Mouse (Mus musculus) gastrocnemius, postnatal 10 days (tissue): ENCODE measurements around the gene Macf1. TPM values are rescaled to one million over a fixed set of nuclear protein-coding genes. Genes with fewer than 3 reads are reported as not detected.
A peak's percentile ranks its signal among the peaks of the same experiment; 100 is the strongest.

Experiments
- DNase-seq: peaks from one replicate; pipeline ENCODE4 v3.0.0; 2021; ENCODE audit warnings: mixed read lengths
- long read RNA-seq, 2 experiments: library from polyadenylated mRNA; stranded (forward); transcript quantifications; one replicate each; pipeline ENCODE4 v2.0.0; 2021
- total RNA-seq, 2 experiments: library from RNA; stranded (reverse); gene quantifications; 2 replicates each; pipeline ENCODE4 v1.2.3; 2021

The Macf1 gene
- 100 to 1,000 TPM; 108 to 144 TPM for total RNA-seq
- long read RNA-seq, experiment 1, partial matches to known transcripts = 7 of 11 reads
- long read RNA-seq, experiment 1, other reads (novel, unspliced or antisense) = 4 of 11 reads
- long read RNA-seq, experiment 2, partial matches to known transcripts = 6 of 7 reads
- long read RNA-seq, experiment 2, other reads (novel, unspliced or antisense) = 1 of 7 reads

DNA sequence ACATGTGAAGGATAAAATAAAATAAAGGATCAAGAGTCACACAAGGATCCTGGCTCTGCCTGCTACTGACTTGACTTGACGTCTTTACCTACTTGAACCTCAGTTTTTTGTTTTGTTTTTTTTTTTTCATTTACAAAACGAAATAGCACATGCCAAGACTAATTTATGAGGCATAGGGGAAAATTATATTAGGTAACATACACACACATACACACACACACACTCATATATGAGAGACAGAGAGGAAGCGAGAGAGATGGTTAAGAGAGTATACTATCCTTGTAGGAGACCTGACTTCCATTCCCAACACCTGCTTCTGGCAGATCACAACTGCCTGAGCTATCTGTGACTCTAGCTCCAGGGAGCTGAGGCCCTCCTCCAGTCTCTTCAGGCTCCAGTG lies at the start of gene Macf1:
TSS of gene Macf1 (minus strand) at position 101 of the 400 bp plus-strand sequence.
- DNase-seq = no peak

DNA sequence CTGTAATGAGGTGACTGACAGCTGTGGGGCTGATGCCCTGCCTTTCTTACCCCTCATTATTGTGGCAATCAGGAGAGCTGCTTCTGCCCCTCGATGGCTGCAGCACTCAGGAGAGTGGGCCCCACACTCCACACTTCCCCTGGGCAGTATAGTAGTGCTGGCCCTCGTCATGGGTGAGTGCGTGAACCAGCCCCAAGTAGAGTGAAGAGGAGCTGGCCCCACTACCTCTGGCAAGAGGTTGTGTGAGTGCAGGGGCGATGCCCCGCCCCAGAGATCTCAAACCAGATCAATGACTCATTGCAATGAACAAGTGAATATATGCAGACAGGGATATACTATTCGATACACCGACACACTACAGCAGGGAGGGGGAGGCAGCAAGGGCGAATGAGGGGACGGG lies 49.4 kb upstream of the Macf1 start:
- no peak for DNase-seq

DNA sequence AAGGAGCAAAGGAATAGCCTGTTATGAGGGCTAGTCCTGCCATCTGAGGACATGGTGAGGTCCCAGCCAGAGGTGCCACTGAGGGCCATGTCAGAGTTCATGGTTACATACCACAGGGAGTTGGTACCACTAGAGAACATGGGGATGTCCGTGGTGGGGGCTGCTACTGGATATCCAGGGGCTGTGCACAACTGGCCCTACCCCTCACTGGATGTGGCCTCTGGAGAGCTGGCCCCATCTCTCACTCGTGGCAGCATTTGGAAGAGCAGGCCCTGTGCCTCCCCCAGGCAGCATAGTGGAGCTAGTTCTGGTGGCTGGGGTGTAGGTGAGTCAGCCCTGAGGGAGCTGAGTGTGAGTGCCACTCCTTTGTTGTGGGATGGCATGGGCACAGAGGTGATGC lies 48.8 kb upstream of the Macf1 start:
- no peak for DNase-seq

DNA sequence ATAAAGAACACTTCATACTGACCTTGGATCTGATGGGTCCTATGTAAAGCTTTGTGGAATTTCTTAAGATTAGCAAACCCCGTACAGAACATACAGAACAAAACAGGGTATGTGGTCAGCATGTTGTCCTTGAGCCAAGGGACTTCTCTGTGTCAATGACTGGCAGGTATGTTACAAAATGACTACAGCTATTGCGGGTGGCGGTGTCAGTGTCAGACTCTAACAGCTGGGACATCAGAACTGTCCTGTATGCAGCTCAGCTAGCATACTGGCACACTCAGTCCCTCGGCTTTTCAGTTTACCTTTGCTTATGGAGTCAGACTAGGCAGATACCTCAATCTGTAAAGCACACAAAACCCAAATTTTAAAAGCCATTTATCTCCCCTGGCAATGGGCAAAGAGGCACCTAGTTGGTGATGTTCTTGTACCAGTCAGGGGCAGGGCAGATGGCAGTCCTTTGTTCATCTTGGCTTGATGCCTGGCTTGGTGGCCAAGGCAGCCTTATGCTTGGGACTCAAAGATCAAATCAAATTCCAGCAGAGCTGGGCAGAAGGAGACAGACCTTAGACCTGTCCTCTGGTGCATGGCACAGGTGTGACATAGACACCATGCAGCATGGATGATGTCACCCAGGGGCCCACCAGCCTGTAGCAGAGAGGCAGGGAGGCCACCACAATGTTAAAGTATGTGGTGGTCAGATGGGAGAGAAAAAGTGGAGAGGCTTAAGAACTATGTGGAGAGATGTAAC lies 48.2 kb upstream of the Macf1 start:
- no peak for DNase-seq

DNA sequence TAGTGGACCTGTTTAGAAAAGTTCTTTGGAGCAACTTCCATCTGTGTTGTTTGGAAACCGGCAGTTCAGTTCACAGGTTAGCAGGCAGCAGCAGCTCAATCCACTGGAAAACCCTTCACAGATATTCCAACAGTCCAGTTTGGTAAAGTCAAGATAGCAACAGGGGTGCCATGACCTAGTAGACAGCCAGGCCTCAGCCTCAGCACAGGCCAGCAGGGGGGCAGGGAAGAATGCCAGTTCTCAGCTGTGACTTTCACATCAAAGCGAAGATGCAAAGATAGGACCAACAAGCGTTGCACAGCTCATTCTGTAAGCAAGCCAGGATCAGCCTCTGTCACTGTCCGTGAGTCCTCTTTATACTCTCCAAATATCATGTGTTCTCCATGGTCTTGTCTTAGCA lies 37.6 kb upstream of the Macf1 start:
- DNase-seq = no peak

DNA sequence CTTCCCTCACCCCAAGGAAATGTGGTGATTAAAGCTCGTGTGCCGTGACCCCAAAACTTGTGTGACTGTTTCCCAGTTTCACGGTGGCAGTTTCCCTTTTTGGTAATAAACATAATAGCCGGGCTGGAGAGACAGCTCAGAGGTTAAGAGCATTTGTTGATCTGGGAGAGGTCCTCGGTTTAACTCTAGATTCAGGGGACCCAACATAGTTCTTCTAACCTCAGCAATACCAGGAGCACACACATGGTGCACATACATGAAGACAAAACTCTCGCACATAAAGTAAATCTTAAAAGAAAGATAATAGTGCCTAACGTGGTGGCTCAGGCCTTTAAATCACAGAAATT lies 34.2 kb upstream of the Macf1 start:
- no peak for DNase-seq

DNA sequence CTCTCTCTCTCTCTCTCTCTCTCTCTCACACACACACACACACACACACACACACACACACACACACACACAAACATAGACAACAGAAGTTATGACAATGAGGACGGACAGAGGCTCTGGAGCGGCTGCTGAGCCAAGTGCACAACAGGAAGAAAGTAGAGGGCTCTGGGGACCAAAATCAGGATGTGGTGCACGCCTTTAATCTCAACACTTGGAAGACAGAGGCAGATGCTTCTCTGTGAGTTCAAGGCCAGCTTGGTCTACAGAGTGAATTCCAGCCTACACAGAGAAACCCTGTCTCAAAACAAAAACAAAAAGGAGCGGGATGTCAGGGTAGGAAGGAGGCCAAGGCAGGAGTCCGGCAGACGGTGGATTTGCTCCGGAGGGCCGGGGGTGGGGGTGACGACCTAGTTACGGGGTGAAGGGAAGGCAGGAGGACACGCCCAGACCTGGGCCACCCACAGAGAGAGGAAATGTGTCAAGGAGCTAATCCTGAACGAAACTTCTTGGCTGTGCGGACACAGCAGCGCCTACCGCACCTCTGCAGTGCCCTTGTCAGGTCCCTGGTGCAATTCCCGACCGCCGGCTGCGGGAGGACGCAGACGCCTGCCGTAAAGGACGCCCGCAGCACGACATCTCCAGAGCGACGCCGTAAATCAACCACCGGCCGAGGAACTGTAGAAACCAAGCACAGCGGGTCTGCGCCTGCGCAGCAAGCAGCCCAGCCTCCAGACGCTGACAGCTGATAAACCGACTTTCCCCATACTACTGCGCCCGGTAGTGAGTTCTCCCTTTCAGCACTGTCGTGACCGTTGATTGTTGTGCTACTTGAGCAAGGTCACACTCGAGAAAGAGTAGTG lies 33.6 kb upstream of the Macf1 start, which contains the start of gene Ndufs5:
TSS of gene Ndufs5 (minus strand) at position 629 of the 860 bp plus-strand sequence.
- DNase-seq = peak; percentile 97

DNA sequence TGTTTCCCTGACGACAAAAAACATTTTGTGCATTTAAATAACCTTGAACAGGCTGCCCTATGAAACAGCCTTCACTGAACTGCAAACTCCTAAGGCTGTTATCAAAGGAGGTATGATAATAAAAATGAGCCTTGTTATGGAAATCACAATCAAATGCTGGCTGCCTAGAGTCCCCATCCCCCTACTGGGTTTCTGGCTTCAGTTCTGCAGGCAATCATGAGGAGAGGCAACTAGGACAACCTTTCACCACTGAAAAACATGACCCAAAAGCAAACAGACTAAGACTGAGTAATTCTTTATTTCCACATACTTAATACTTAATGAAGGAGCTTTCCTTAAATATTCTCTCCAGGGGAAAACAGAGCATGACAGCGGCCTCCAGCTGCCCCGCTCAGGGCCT lies 28.3 kb upstream of the Macf1 start:
- no peak for DNase-seq

DNA sequence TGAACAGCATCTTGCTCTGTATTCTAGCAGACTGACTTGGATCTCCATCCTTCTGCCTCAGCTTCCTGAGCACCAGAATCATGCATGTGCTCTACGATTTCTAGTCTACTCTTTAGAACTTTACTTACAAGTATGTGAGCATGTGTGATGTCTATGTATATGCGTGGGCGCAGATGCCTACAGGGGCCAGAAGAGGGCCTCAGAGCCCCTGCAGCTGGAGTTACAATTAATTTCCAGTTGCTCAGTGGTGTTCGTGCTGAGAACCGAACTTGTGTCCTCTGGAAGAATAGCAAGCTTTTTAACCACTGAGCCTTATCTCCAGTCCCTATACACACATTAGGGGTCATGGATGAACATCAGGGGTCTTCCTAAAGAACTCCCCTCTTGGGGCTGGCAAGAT lies 23.2 kb upstream of the Macf1 start:
- no peak for DNase-seq

DNA sequence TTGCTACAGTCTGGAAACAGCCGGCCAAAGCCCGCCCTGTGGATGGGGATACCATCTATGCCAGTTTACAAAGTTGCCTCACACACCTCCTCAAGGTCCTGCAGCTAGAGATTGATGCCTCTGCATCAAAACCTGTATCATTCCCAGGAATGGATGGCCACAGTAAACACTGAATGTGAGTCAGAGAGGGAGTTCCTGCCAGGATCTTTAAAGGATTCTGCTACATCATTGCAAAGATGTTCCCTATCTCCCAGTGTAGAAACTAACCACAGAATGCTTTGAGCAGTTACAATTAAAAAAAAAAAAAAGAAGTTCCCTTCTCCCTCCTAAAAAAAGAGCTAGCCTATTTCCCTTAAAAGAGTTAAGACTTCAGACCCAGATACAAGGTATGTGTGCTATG lies 21.2 kb upstream of the Macf1 start:
- no peak for DNase-seq

DNA sequence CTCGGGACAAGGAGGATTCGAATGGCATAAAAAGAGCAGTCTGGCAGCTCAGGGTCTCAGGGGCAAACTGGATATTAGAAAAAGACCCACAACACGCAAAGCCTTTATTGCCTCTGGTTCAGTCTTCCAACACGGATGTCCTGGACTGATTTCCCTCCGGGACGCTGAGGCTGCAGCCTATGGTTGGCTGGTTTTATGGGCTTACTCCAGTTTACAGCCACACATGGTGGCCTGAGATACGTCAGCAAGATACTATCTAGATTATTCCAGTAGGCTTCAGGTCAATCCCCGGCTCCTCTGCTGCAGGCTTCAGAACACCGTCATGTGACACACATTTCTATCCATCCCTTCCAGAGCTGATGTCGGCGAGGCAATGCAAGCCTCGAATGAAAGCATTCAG lies 9.2 kb upstream of the Macf1 start:
- DNase-seq = no peak

DNA sequence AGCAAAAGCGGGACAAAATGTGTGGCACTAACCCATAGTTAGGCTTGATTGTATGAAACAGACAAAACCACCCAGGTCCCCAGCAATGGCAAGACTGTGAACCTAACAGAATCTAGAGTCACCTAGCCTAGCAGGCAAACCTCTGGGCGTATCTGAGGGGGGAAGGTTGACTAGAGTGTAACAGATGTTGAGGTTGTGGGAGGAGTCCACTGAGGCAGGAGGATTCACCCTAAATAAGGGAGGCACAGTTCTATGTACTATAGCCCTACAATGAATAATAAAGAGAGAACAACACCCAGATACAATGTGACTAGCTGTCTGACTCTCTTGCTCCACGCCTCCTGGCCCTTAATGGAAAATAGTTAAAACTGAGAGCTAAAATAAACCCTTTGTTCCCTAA lies 7.9 kb upstream of the Macf1 start:
- no peak for DNase-seq

DNA sequence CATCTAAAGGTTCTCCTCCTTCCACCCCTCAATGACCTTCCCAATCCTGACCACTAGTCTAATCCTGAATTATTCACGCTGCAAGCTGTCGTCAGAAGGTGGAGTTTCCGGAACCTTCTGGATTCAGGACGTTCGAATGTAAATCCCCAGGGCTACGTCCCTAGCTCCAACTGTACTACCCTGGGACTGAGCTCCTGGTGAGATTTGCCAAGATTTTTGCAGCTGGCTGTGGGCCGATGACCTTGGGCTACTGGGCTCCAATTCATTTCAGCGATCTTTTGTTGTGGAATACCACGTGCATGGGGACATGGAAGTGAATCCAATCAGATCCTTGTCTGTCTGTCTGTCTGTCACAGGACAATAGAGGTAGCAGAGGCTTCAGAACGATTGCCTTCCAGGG lies 6.2 kb upstream of the Macf1 start:
- DNase-seq = no peak

DNA sequence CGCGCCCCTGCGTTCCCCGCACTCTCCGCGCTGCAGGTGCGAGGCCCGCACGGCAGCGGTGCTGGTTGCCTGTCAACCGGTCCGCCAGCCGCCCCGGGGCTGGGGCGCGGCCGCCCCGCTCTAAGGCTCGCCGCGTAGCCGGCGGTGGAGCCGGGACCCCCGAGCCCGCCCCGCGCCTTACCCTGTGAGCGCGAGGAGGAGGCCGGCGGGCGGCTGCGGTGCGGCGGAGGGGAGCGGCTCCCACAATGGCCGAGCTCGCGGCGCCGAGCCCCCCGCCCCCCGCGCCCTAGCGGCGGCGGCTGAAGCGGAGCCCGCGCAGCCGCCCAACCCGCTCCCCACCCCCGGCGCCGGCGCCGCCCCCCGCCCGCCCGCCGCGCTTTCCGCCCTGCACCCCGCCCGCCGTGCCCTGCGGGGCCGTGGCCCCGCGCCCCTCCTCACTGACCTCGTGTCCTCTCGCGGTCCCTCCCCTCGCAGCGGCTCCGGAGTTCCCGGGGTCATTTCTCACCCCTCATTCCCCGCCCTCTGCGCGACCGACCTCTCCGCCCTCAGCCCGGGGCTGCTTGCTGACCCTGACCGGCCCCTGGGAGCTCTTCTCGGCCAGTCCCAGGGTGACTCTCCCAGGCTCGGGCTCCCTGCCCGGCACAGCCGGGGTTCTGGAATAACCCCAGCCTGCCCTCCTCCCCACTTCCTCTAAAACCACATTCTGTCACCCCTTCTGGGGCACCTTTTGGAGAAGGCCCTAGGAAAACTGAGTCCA lies 3.0 kb upstream of the Macf1 start:
- DNase-seq = peak; percentile 47

DNA sequence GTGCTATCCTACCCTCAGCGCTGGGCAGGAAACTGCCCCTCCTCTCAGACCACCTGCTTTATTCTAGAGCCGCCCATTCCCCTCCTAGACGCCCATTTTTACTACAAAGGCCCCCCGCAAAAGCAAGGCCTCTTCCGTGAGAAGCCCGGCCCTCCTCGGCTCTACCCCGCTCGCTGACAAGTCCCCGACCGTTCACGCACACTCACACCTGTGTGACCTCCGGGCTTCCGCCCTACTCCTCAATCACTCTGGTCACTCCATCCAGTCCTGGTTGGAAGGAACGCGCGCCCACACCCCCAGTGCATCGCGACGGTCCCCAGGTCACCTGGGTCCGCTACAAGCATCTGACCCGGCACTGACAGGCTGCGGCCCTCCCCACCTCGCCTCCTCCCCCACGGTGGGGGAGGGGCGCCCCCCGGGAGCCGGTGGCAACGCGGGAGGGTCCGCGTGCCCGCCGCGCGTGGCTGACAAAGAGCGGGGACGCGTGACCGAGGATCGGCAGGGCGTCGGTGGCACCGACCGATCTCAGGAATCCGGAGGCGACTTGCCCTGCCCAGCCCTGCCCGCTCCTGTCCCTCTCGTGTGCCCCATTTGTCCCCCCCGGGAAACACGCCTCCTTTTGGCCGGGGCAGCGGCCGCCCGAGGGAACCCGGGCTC lies 2.3 kb upstream of the Macf1 start:
- DNase-seq = peak; percentile 33

DNA sequence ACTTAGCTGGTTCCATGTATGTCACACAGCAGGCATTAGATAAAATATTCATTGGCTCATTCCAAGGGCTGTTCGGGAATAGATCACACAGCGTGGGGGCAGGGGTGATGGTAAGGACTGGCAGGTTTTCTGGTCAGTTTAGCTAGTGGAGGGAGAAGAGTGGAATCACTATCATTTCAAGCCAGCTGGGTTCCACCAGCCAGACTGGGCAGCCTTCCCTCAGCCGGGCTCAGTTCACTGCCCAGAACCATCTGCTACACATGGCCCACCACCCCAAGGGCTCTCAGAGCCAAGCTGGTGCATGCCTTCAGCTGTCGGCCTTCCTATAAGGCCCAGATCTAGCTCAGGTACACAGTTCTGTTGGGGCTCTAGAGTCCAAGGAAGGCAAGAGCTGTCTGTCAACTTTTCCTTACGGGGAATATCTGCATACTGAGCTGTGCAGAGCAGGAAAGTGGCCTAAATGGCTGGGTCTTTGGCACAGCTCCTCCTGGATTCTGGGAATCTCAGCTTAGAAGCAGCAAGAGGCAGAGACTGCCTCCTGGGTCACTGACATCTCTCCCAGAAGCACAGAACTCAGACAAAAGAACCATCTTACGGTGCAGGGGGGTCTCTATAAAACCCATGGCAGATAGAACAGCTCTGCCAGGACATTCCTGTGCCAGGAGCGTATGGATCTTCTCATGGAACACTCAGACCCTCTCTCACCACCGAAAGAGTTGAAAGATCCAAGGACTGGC lies 1.5 kb upstream of the Macf1 start:
- DNase-seq = peak; percentile 32

DNA sequence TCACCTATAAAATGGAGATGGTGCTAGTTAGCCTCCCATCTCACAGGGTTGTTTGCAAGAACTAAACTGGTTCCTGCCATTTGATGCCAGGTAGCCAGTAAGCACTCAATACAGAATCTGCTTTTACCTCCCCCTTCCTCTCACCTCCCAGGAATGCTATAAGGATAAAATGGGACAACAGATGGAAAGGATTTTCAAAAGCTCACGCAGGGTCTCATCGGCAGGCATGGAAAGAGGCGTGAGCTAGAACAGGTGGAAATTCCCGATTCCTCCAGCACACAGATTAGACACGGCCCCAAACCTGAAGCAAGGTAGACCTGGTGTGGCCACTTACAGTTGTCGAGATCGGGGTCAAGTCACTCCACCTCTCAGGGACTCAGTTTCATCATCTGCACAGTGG lies 886 bp upstream of the Macf1 start:
- no peak for DNase-seq

DNA sequence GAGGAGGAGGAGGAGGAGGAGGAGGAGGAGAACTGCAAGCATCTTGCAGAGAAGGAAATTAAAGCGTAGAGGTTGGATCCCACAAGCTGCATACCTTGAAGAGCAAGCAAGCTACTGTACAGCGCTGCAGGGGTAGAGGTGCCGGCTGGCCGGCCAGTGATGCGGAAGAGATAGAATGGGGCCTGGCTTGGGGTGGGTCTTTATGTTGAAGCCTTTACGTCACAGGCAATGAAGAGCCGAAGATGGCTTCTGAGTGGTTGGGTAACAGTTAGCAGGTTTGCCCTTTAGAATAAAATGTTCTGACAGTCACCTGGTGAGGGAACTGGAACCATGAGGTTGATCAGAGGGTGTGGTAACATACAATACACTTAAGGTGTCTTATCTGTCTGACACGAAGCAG lies 1.9 kb downstream of the Macf1 start:
- DNase-seq = no peak

DNA sequence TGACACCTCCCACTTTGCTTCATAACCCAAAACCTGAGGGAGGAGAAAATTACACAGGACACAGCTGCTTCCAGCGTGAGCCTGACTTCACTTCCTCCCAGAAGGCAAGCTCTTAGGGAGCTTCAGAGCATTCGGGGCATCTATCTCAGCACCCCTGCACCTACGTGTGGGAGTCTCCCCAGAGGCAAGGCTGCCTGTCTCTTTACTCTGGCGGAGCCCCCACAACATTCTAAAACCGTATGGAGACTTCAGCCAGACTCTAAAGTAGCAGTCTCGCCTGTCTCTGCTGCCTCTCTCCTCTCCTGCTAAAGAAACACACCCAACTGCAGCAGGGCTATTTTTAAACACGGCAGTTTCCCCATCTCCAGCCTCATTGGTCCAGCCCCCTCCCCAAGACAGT lies 3.2 kb downstream of the Macf1 start:
- no peak for DNase-seq

DNA sequence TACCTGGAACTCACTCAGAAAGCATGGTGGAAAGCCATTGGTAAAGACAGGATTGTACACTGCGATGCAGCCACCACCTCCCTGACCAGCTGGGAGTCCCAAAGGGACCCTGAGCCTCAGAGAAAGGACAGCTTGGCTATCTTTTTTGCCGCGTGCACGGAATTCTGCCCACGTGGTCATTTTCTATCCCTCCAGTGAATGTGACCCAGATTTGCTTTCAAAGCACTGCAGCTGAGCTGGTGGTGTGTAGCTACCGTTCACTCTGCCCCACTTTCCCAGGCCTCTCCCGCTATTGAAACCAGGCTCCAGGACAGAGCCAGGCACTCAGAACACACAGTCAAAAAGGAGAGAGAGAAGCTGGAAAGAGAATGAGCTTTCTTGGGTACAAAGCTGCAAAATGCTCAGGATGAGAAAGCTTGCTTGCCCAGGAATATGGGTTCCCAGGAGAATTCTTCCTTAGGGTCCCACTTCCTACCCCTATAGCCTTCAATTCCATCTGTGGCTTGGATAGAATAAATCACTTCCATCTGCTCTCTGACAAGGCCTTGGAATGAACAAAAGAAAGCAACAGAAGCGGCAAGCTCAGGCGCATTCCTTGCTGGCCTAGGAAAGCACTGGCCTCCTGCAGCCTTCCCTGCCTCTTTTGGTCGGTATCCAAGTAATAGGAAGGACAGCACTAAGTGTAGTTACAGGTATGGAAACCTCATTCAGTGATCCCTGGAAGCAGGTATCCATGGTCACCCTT lies 6.9 kb downstream of the Macf1 start:
- DNase-seq = no peak

DNA sequence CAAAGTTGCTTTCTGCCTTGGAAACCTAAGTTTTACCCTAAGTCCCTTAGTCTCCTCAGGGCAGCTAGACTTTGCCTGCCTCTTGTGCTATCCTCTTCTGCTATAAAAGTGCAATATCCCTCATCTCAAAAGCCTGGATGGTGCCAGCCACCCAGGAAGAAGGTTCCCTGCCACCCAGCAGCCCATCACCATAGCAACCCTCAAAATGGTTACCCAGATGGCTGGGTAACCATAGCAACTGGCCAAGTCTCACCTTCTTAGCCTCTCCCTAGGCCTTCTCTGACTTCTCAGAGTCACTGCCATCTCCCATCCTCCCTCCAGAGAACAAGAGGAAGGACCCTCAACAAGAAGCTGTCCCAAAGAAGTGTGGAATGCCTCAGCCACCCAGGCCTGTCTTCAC lies 13.6 kb downstream of the Macf1 start:
- no peak for DNase-seq
